Mouse (Mus musculus): ENCODE data around the gene Acot12. TPM values are rescaled to one million over a fixed set of nuclear protein-coding genes. Genes with fewer than 3 reads are reported as not detected.
A peak's percentile ranks its signal among the peaks of the same experiment; 100 is the strongest.

The Acot12 gene
- polyA plus RNA-seq (2015; fragmentation: Nextera tagmentation; extraction: Ambion mirVana): not detected in 2 replicates

DNA sequence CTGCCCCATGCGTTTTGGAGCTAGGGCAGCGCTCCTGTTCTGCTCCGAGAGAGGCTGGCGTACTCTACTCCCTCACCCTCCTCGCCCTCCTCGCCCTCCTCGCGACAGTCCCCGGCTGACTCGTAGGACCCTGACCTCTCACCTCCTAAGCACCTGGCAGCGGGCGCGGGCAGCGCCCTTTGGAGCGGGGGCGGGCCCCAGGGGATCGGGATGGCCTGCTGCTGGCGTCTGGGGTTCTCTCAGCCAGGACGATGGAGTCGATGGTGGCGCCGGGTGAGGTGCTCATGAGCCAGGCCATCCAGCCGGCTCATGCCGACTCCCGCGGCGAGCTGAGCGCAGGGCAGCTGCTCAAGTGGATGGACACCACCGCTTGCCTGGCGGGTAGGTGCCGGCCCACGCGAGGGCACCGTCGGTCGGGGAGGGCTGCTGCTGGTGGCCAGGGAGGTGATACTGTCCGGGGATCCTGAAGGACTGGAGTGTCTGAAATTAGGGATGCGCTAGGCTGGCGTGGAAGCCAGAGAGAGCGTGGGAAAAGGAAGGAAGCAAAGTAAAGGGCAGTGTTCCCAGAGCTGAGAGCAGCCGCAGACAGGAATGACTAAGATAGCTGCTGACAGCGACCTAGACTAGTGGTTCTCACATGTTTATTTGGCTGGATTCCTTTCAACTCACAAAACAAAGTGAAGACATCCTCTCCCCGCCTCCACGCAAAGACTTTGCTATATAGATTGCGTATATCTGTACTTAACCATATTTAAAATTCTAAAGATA lies at the start of gene Acot12:
TSS of gene Acot12 (plus strand) at position 233 of the 768 bp plus-strand sequence.
- H3K4me1 ChIP-seq: peaks cover 9% of the 10 kb centered on the region
- 9% methylated on average over 45 of the region's 45 CpGs for WGBS
- peak within 1 kb of the TSS; percentile 40 for H3K4me3 ChIP-seq
- no peaks in the 10 kb centered on the region for H3K9me3 ChIP-seq
- H3K27me3 ChIP-seq: 0 out of 2 replicates have a peak, but pooled peaks cover 3% of the 10 kb centered on the region
- H3K4me2 ChIP-seq (replicated peaks): peak within 1 kb of the TSS; percentile 63
- H3K27ac ChIP-seq (replicated peaks): no peak within 1 kb of the TSS
- peak within 1 kb of the TSS; percentile 50 for H3K9ac ChIP-seq (replicated peaks)
- no peaks in the 10 kb centered on the region for H3K36me3 ChIP-seq
- ATAC-seq (replicated peaks): peak; percentile 71

- Histone ChIP-seq H3K4me3 (no peak overlapping the region), H3K27ac (replicated peaks) (no peak overlapping the region), H3K4me1 (no peaks in the 10 kb centered on the region), H3K36me3 (peaks cover 11% of the 10 kb centered on the region; the same call in 1 of the 2 replicates), H3K9ac (replicated peaks) (no peak overlapping the region), H3K9me3 (no peaks in the 10 kb centered on the region), H3K4me2 (replicated peaks) (no peak overlapping the region), H3K27me3 (no peaks in the 10 kb centered on the region)
- WGBS: 58% methylated on average over 7 of the region's 7 CpGs
- ATAC-seq (replicated peaks): no peak
Observed at GRCm38 (mm10) chr13:91693615-91694014, 47.7 kb upstream of the Acot12 start.

- Histone ChIP-seq H3K4me3 (no peak overlapping the region), H3K4me2 (replicated peaks) (no peak overlapping the region), H3K27me3 (no peaks in the 10 kb centered on the region), H3K27ac (replicated peaks) (no peak overlapping the region), H3K4me1 (no peaks in the 10 kb centered on the region), H3K36me3 (peaks cover 6% of the 10 kb centered on the region; the same call in 1 of the 2 replicates), H3K9ac (replicated peaks) (no peak overlapping the region), H3K9me3 (no peaks in the 10 kb centered on the region)
- 84% methylated on average over 2 of the region's 2 CpGs for WGBS
- no peak for ATAC-seq (replicated peaks)
Observed at GRCm38 (mm10) chr13:91695406-91695805, 45.9 kb upstream of the Acot12 start.

DNA sequence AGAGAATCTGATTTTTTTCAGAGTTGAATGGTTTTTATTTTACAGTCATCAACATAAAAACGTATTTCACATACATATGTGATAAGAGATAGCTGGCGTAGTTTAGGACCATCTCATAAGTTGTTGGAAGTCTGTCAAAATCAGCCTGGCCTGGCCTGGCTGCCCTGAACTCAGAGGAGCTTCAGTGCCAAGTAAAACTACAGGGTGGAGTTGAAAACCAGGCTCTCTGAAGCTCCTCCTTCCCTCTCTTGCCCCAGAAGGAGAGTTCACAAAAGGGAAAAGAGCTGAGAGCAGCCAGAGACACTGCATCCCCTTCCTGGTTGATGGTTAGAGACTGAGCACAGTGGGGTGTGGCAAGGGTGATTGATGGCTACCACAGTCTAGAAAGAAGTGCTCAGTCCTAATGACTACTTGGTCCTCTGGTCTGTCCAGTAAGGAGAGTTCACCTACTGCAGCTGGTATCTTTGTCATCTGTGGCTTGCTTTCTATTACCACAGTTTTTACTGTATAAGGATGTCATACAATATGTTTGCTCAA lies 45.1 kb upstream of the Acot12 start:
- no peak; the same call in 1 of the 2 replicates for ATAC-seq (replicated peaks)

GRCm38 (mm10) chr13:91697011-91697410 lies 44.3 kb upstream of the Acot12 start:
- Histone ChIP-seq H3K9ac (replicated peaks) (no peak overlapping the region), H3K4me1 (no peaks in the 10 kb centered on the region), H3K4me2 (replicated peaks) (no peak overlapping the region), H3K36me3 (peaks cover 10% of the 10 kb centered on the region), H3K4me3 (no peak overlapping the region), H3K27me3 (no peaks in the 10 kb centered on the region), H3K27ac (replicated peaks) (0 out of 2 replicates have a peak overlapping the region, but pooled peaks have one; percentile 3), H3K9me3 (no peaks in the 10 kb centered on the region)
- 18% methylated on average over 3 of the region's 3 CpGs for WGBS
- peak; percentile 55; the same call in 1 of the 2 replicates for ATAC-seq (replicated peaks)

More for the DNA sequence above, 45.1 kb upstream of the Acot12 start:
- Histone ChIP-seq H3K4me1 (no peaks in the 10 kb centered on the region), H3K4me2 (replicated peaks) (no peak overlapping the region), H3K4me3 (no peak overlapping the region), H3K27ac (replicated peaks) (0 out of 2 replicates have a peak overlapping the region, but pooled peaks have one; percentile 3), H3K9me3 (no peaks in the 10 kb centered on the region), H3K36me3 (peaks cover 10% of the 10 kb centered on the region), H3K27me3 (no peaks in the 10 kb centered on the region), H3K9ac (replicated peaks) (no peak overlapping the region)
- 90% methylated on average over 2 of the region's 2 CpGs for WGBS

DNA sequence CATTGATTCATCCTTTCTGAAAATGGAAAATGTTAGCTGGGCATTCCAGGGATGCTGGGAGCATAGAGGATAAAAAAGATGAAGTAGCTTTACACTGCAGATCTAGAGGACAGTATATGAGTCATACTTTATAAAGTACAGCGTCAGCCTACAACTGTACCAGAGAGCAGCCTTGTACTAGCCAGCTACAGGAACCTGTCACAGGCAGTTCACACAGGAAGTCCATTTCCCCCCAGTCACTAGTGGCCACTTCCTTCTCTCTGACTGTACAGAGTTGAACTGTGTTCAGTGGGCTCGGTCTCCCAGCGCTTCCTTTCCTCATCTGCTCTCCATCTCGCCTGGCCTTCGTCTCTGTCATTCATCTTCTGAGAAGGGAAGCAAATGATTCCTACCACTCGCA lies 39.0 kb upstream of the Acot12 start:
- no peak for ATAC-seq (replicated peaks)
- no peak overlapping the region for H3K4me2 ChIP-seq (replicated peaks)
- no peak overlapping the region for H3K9ac ChIP-seq (replicated peaks)
- no peak overlapping the region for H3K4me3 ChIP-seq
- WGBS: 87% methylated on average over 6 of the region's 6 CpGs
- no peaks in the 10 kb centered on the region for H3K9me3 ChIP-seq
- no peak overlapping the region for H3K27ac ChIP-seq (replicated peaks)
- H3K27me3 ChIP-seq: no peaks in the 10 kb centered on the region
- no peaks in the 10 kb centered on the region for H3K4me1 ChIP-seq
- H3K36me3 ChIP-seq: peaks cover 7% of the 10 kb centered on the region

GRCm38 (mm10) chr13:91719487-91719886 lies 21.8 kb upstream of the Acot12 start:
- ATAC-seq (replicated peaks): no peak

GRCm38 (mm10) chr13:91723108-91723735 lies 18.1 kb upstream of the Acot12 start:
- WGBS: 77% methylated on average over 8 of the region's 8 CpGs
- Histone ChIP-seq H3K9ac (replicated peaks) (no peak overlapping the region), H3K27me3 (no peaks in the 10 kb centered on the region), H3K4me1 (no peaks in the 10 kb centered on the region), H3K4me2 (replicated peaks) (no peak overlapping the region), H3K4me3 (no peak overlapping the region), H3K36me3 (no peaks in the 10 kb centered on the region), H3K9me3 (no peaks in the 10 kb centered on the region), H3K27ac (replicated peaks) (no peak overlapping the region)
- ATAC-seq (replicated peaks): peak; percentile 61

More at GRCm38 (mm10) chr13:91719487-91719886, 21.8 kb upstream of the Acot12 start:
- WGBS: 88% methylated on average over 6 of the region's 6 CpGs
- Histone ChIP-seq H3K4me1 (no peaks in the 10 kb centered on the region), H3K27me3 (no peaks in the 10 kb centered on the region), H3K27ac (replicated peaks) (no peak overlapping the region), H3K4me2 (replicated peaks) (no peak overlapping the region), H3K36me3 (0 out of 2 replicates have a peak, but pooled peaks cover 3% of the 10 kb centered on the region), H3K9ac (replicated peaks) (no peak overlapping the region), H3K4me3 (no peak overlapping the region), H3K9me3 (no peaks in the 10 kb centered on the region)

DNA sequence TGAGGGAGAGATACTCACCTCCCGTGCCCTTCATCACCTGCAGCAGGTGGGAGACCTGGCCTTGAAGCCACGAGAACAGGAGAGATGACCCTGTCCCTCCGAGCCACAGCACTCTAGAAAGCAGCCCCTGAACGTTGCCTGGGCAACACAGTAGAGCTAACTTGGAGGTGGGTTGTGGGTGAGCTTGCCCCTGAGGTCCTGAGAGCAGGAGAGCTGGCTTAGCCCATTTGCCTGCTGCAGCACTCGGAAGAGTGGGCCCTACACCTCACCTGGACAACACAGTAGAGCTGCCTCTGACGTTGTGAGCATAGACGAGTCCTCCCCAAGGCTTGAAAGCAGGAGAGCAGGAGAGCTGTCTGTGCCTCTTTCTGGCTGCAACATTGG lies 17.6 kb upstream of the Acot12 start:
- H3K36me3 ChIP-seq: no peaks in the 10 kb centered on the region
- no peaks in the 10 kb centered on the region for H3K27me3 ChIP-seq
- H3K9me3 ChIP-seq: no peaks in the 10 kb centered on the region
- H3K4me3 ChIP-seq: no peak overlapping the region
- ATAC-seq (replicated peaks): peak; percentile 13; the same call in 1 of the 2 replicates
- H3K4me1 ChIP-seq: no peaks in the 10 kb centered on the region
- no peak overlapping the region for H3K27ac ChIP-seq (replicated peaks)
- H3K9ac ChIP-seq (replicated peaks): no peak overlapping the region
- H3K4me2 ChIP-seq (replicated peaks): no peak overlapping the region
- 82% methylated on average over 7 of the region's 7 CpGs for WGBS

GRCm38 (mm10) chr13:91724211-91724610 lies 17.1 kb upstream of the Acot12 start:
- no peaks in the 10 kb centered on the region for H3K27me3 ChIP-seq
- H3K4me1 ChIP-seq: no peaks in the 10 kb centered on the region
- H3K27ac ChIP-seq (replicated peaks): no peak overlapping the region
- no peaks in the 10 kb centered on the region for H3K36me3 ChIP-seq
- no peaks in the 10 kb centered on the region for H3K9me3 ChIP-seq
- H3K4me3 ChIP-seq: no peak overlapping the region
- 88% methylated on average over 3 of the region's 3 CpGs for WGBS
- no peak overlapping the region for H3K9ac ChIP-seq (replicated peaks)
- H3K4me2 ChIP-seq (replicated peaks): no peak overlapping the region
- no peak for ATAC-seq (replicated peaks)

DNA sequence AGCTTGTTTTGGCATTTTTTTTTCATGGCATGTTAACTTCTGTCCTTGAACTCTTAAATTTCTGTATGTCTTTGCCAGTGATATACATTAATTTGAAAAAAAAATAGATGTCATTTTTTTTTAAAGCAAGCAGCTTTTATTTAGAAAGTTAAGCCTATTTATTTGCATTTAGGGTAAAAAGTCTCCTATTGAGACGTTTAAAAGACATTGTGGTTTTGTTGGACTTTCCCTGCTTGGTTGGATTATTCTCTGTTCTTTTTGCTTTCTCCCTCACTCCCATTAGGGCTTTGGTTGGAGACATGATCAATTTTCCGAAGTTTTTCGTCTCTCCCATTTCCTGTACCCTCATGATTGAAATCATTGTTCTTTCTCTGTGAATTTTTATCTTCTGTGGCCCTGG lies 16.2 kb upstream of the Acot12 start:
- Histone ChIP-seq H3K9ac (replicated peaks) (no peak overlapping the region), H3K27me3 (no peaks in the 10 kb centered on the region), H3K4me2 (replicated peaks) (no peak overlapping the region), H3K9me3 (no peaks in the 10 kb centered on the region), H3K4me3 (no peak overlapping the region), H3K4me1 (no peaks in the 10 kb centered on the region), H3K27ac (replicated peaks) (no peak overlapping the region), H3K36me3 (no peaks in the 10 kb centered on the region)
- WGBS: 75% methylated on average over 3 of the region's 3 CpGs
- ATAC-seq (replicated peaks): no peak

DNA sequence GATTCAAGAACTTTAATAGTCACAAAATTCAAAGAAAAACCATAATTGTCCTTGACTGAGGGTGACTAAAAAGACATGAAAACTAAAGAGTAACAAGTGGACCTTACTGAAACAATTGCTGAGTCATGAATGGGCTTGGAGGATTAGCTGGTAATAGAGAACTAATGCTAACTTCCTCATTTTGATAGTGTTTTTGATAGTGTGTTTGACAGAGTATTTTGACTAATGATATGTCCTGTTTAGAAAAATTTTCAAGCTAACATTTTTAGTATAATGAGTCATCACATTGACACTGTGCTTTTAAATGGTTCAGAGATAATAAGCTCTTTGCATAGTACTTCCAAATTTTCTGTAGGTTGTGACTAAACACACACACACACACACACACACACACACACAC lies 13.4 kb upstream of the Acot12 start:
- no peak for ATAC-seq (replicated peaks)
- Histone ChIP-seq H3K9me3 (no peaks in the 10 kb centered on the region), H3K36me3 (no peaks in the 10 kb centered on the region), H3K27me3 (no peaks in the 10 kb centered on the region), H3K4me2 (replicated peaks) (no peak overlapping the region), H3K27ac (replicated peaks) (no peak overlapping the region), H3K4me3 (no peak overlapping the region), H3K4me1 (no peaks in the 10 kb centered on the region), H3K9ac (replicated peaks) (no peak overlapping the region)

Measured in forebrain, embryonic 15.5 days (tissue).